Mouse (Mus musculus) neural tube, embryonic 11.5 days (tissue): ENCODE results near the gene Cers5. TPM values are rescaled to one million over a fixed set of nuclear protein-coding genes. Genes with fewer than 3 reads are reported as not detected.

ENCODE experiments used
- ATAC-seq: fragments of 200-750 bp; cut with Nextera tagmentation; 2 replicates; pipeline ENCODE4 v1.8.0; 2017; ENCODE audit warnings: moderate number of reproducible peaks, mild to moderate bottlenecking, moderate TSS enrichment, moderate library complexity; ENCODE audit not compliant: insufficient read depth, low FRiP score, low TSS enrichment
- DNase-seq: peaks from one replicate; pipeline ENCODE4 v3.0.0-alpha.2; 2015; ENCODE audit warnings: low spot score
- H3K27ac ChIP-seq: fragments of 300-500 bp; sonication (generic); 2 replicates; pipeline ENCODE4 v1.5.1; 2014; ENCODE audit warnings: low read depth, mild to moderate bottlenecking, low read length
- H3K27me3 ChIP-seq: fragments of 300-500 bp; sonication (generic); 2 replicates; pipeline ENCODE4 v1.6.1; 2014; ENCODE audit warnings: mild to moderate bottlenecking, low read length, mixed read lengths; ENCODE audit not compliant: control insufficient read depth, insufficient read depth
- H3K36me3 ChIP-seq: fragments of 300-500 bp; sonication (generic); 2 replicates; pipeline ENCODE4 v1.6.1; 2014; ENCODE audit warnings: mild to moderate bottlenecking, low read length, moderate library complexity, mixed read lengths; ENCODE audit not compliant: control insufficient read depth, insufficient read depth
- H3K4me1 ChIP-seq: fragments of 300-500 bp; sonication (generic); 2 replicates; pipeline ENCODE4 v1.6.1; 2014; ENCODE audit warnings: low read length, mixed read lengths; ENCODE audit not compliant: control insufficient read depth, insufficient read depth
- H3K4me2 ChIP-seq: fragments of 300-500 bp; sonication (generic); 2 replicates; pipeline ENCODE4 v1.6.1; 2014; ENCODE audit warnings: low read depth, mild to moderate bottlenecking, moderate library complexity
- H3K4me3 ChIP-seq: fragments of 300-500 bp; sonication (generic); 2 replicates; pipeline ENCODE4 v1.5.1; 2014; ENCODE audit warnings: low read depth, low read length
- H3K9ac ChIP-seq: fragments of 300-500 bp; sonication (generic); 2 replicates; pipeline ENCODE4 v1.6.1; 2014; ENCODE audit warnings: mild to moderate bottlenecking, low read length
- H3K9me3 ChIP-seq: fragments of 300-500 bp; sonication (generic); 2 replicates; pipeline ENCODE4 v1.6.1; 2016; ENCODE audit warnings: low read length; ENCODE audit not compliant: control insufficient read depth
- WGBS: fragments of 180-500 bp; shearing (Covaris S2); extraction: QIAGEN DNeasy Blood & Tissue Kit; methylation state at CpG from one replicate; pipeline ENCODE4 v1.1.7; 2014; 5-methylcytosine and 5-hydroxymethylcytosine counted together
- polyA plus RNA-seq: library from polyadenylated mRNA; unstranded; fragments of >200 nt; fragmentation: Nextera tagmentation; extraction: Ambion mirVana; gene quantifications from 2 replicates; pipeline ENCODE4 v1.2.1, GENCODE M21; 2014

Gene Cers5
- polyA plus RNA-seq, 1 experiment from 2014 or later: 69.7 TPM

GRCm38 (mm10) chr15:99688712-99689111, 84.0 kb downstream of the Cers5 start:
- Histone ChIP-seq H3K9ac (no peak overlapping the region), H3K27ac (no peak overlapping the region)
- ATAC-seq: no peak

More at GRCm38 (mm10) chr15:99688712-99689111, 84.0 kb downstream of the Cers5 start:
- Histone ChIP-seq H3K4me1 (peaks cover 5% of the 10 kb centered on the region), H3K36me3 (no peaks in the 10 kb centered on the region), H3K9me3 (no peaks in the 10 kb centered on the region), H3K27me3 (no peaks in the 10 kb centered on the region), H3K4me3 (no peak overlapping the region), H3K4me2 (no peak overlapping the region)
- DNase-seq: peak; percentile 65
- WGBS: 9% methylated on average over 4 of the region's 4 CpGs

Other genes starting within 250 kb of the Cers5 start
- gene Faim2, start 244.7 kb downstream of the Cers5 start, polyA plus RNA-seq: 1.5 and 2.3 TPM in 2 replicates
- not detected in 2 replicates for gene Aqp2, start 193.8 kb downstream of the Cers5 start, polyA plus RNA-seq
- gene Aqp5, start 182.1 kb downstream of the Cers5 start, polyA plus RNA-seq: 0.27 and 0.59 TPM in 2 replicates
- 0.64 and 0.66 TPM in 2 replicates for gene Aqp6, start 171.5 kb downstream of the Cers5 start, polyA plus RNA-seq
- gene Racgap1, start 121.2 kb downstream of the Cers5 start, polyA plus RNA-seq: 175 and 185 TPM in 2 replicates
- gene Asic1, start 102.5 kb downstream of the Cers5 start, polyA plus RNA-seq: 15.1 and 17.0 TPM in 2 replicates
- gene Smarcd1, start 70.8 kb downstream of the Cers5 start, polyA plus RNA-seq: 117 and 135 TPM in 2 replicates
- gene Gm17349, start 67.4 kb downstream of the Cers5 start, polyA plus RNA-seq: not detected in 2 replicates
- gene Gpd1, start 55.4 kb downstream of the Cers5 start, polyA plus RNA-seq: 0.32 and 0.33 TPM in 2 replicates
- 134 and 135 TPM in 2 replicates for gene Cox14, start 47.3 kb downstream of the Cers5 start, polyA plus RNA-seq
- 33.1 and 40.0 TPM in 2 replicates for gene Lima1, start 102.6 kb upstream of the Cers5 start, polyA plus RNA-seq
- not detected in 2 replicates for gene Fam186a, start 194.2 kb upstream of the Cers5 start, polyA plus RNA-seq
- gene Larp4, start 197.2 kb upstream of the Cers5 start, polyA plus RNA-seq: 34.7 and 36.7 TPM in 2 replicates